Mouse (Mus musculus) inflammation-experienced regulatory T-cells, adult 16 weeks (primary cell): ENCODE data around the gene Spocd1. TPM values are rescaled to one million over a fixed set of nuclear protein-coding genes. Genes with fewer than 3 reads are reported as not detected.

Experiments
- polyA plus RNA-seq: library from polyadenylated mRNA; unstranded; fragments of 100-300 nt; shearing (Covaris generic); gene quantifications from one replicate; pipeline ENCODE4 v1.2.1, GENCODE M21; 2017

Gene Spocd1
- polyA plus RNA-seq, result not detected

GRCm38 (mm10) chr4:129928949-129929348 lies at the start of gene Spocd1:
TSS of gene Spocd1 (plus strand) at chr4:129929249.

GRCm38 (mm10) chr4:129984421-129985061 lies 55.5 kb downstream of the Spocd1 start, which contains the start of gene Adgrb2:
TSS of gene Adgrb2 (plus strand) at chr4:129984870.

Other genes with a start within 250 kb of the Spocd1 start
- gene Tmem39b, start 232.4 kb upstream of the Spocd1 start, polyA plus RNA-seq, result 24.0 TPM
- gene Khdrbs1, start 186.9 kb upstream of the Spocd1 start, polyA plus RNA-seq, result 49.4 TPM
- 290 TPM for gene Ptp4a2, start 118.0 kb upstream of the Spocd1 start, polyA plus RNA-seq
- 0.49 TPM for gene Adgrb2, start 55.6 kb downstream of the Spocd1 start, polyA plus RNA-seq
- gene Col16a1, start 118.6 kb downstream of the Spocd1 start, polyA plus RNA-seq, result 1.7 TPM
- 69.9 TPM for gene Pef1, start 173.3 kb downstream of the Spocd1 start, polyA plus RNA-seq
- gene Hcrtr1, start 210.1 kb downstream of the Spocd1 start, polyA plus RNA-seq, result not detected
- gene Tinagl1, start 245.9 kb downstream of the Spocd1 start, polyA plus RNA-seq, result not detected